Comparison of ENCODE assay signal across 28 mouse cellular contexts in the genomic region with DNA sequence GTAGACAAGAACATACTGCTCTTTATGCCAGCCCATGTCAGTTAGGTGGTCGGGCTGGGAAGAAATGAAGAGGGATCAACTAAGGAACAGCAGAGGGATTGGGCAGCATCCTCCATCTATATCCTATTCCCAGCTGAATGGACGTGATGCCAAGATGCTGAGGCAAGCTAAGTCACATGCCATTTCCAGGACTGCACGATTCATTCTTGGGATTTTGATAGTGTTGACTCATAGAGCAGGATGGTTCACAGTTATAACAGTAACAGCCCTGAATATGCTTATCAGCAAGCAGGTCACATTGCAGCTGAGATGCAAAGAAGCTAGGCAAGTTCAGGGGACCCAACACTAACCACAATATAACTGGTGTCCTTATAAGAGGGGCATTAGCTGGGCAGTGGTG.
DNase-seq lines count a peak whose midpoint lies in the region; ATAC-seq and TF ChIP-seq lines count a peak whose summit lies in the region.
"Had no signal": no experiment of that assay in that cellular context is flagged by ENCODE, and none has a peak within 500 bp of the region (broad histone marks: within the 10 kb centered on the region; RNA-seq: fewer than 3 reads in every experiment).

No protein-coding gene starts in this region.

- H3K4me3 ChIP-seq in lung, postnatal 0 days (ENCODE audit: low read depth, low read length), result no peak overlapping the region
- H3K4me3 ChIP-seq: forebrain, embryonic 15.5 days; layer of hippocampus, adult 2 months; limb, embryonic 13.5 days; liver, embryonic 12.5 days; neural tube, embryonic 12.5 days had no signal

- ATAC-seq in frontal cortex, adult (ENCODE audit: low TSS enrichment), result peak; percentile 45
- no peak for ATAC-seq in lung, postnatal 0 days
- ATAC-seq: forebrain, embryonic 15.5 days; hindbrain, postnatal 0 days; intestine, embryonic 16.5 days; liver, embryonic 12.5 days had no signal

- TF ChIP-seq EP300 in lung, postnatal 0 days (IDR thresholded peaks at IDR 0.05), result no peak

- no peaks in the 10 kb centered on the region for H3K36me3 ChIP-seq in lung, postnatal 0 days (ENCODE audit: insufficient read depth, low read length)
- H3K36me3 ChIP-seq: forebrain, embryonic 15.5 days; liver, embryonic 12.5 days; neural tube, embryonic 12.5 days had no signal

- H3K4me1 ChIP-seq in lung, postnatal 0 days (ENCODE audit: insufficient read depth, low read depth, low read length), result peaks cover 2% of the 10 kb centered on the region; the same call in 1 of the 2 replicates
- H3K4me1 ChIP-seq: liver, embryonic 12.5 days had no signal

- no peaks in the 10 kb centered on the region for H3K9me3 ChIP-seq in lung, postnatal 0 days (ENCODE audit: low read length)
- H3K9me3 ChIP-seq: forebrain, embryonic 15.5 days; limb, embryonic 13.5 days; liver, embryonic 12.5 days; neural tube, embryonic 12.5 days had no signal

- 88% methylated on average over 3 of the region's 3 CpGs for WGBS in lung, postnatal 0 days

- no peak overlapping the region for H3K4me2 ChIP-seq in lung, postnatal 0 days (replicated peaks; ENCODE audit: low read depth, low read length)
- H3K4me2 ChIP-seq: forebrain, embryonic 15.5 days; limb, embryonic 13.5 days; liver, embryonic 12.5 days; neural tube, embryonic 12.5 days had no signal

- no peak overlapping the region for H3K27ac ChIP-seq in lung, postnatal 0 days (ENCODE audit: low read length)
- H3K27ac ChIP-seq: hindbrain, postnatal 0 days; layer of hippocampus, adult 2 months; limb, embryonic 13.5 days; liver, embryonic 12.5 days; neural tube, embryonic 12.5 days; stomach, postnatal 0 days had no signal

- no peak overlapping the region for H3K9ac ChIP-seq in lung, postnatal 0 days (replicated peaks; ENCODE audit: low read depth)
- H3K9ac ChIP-seq: forebrain, embryonic 15.5 days; limb, embryonic 13.5 days; liver, embryonic 12.5 days; neural tube, embryonic 12.5 days had no signal

- no peak for DNase-seq in frontal cortex, postnatal 36 days (ENCODE audit: low spot score in 2 of 2)
- peak; percentile 13 for DNase-seq in lung, postnatal 0 days (ENCODE audit: low spot score)
- DNase-seq in lung, postnatal 14 days, result no peak
- peak; percentile 65 for DNase-seq in brain, adult 2 months (ENCODE audit: low read depth, low spot score)
- no peak for DNase-seq in layer of hippocampus, postnatal 14 days (ENCODE audit: low spot score in 2 of 2)
- DNase-seq in adrenal gland, postnatal 4 days (ENCODE audit: low spot score in 2 of 2), result no peak
- DNase-seq: B cell, adult 2 months; cerebellum, adult 2 months; cerebellum, postnatal 36 days; embryo, embryonic 11 days; gastrocnemius, postnatal 36 days; heart, postnatal 14 days; kidney, postnatal 25 days; layer of hippocampus, postnatal 36 days; lung, adult 18-20 months; midbrain, embryonic 14.5 days; right cerebral cortex, postnatal 14 days; thymus, adult 2 months; thymus, postnatal 4 days had no signal

- no peak for TF ChIP-seq CTCF in lung, postnatal 0 days (IDR thresholded peaks at IDR 0.05)

- H3K27me3 ChIP-seq in lung, postnatal 0 days (replicated peaks; ENCODE audit: insufficient read depth, low read length), result no peaks in the 10 kb centered on the region
- H3K27me3 ChIP-seq: forebrain, embryonic 15.5 days; liver, embryonic 12.5 days; neural tube, embryonic 12.5 days had no signal

Comparison
In these comparisons a context has a peak if more than half of its experiments do, and no peak if none do; other contexts are left out.
1. DNase-seq: peak in lung, postnatal 0 days (single experiment) and brain, adult 2 months (single experiment); none in frontal cortex, postnatal 36 days (0 of 2), lung, postnatal 14 days (single experiment), layer of hippocampus, postnatal 14 days (0 of 2) and adrenal gland, postnatal 4 days (0 of 2).